Comparison of ENCODE assay signal across 8 mouse cellular contexts in genomic region chr17:88630554-88630948, GRCm38 (mm10). TPM values are rescaled to one million over a fixed set of nuclear protein-coding genes. Genes with fewer than 3 reads are reported as not detected.
A peak's percentile ranks its signal among the peaks of the same experiment; 100 is the strongest.
DNase-seq lines count a peak whose midpoint lies in the region; ATAC-seq and TF ChIP-seq lines count a peak whose summit lies in the region.

No protein-coding gene starts in this region.

- no peak overlapping the region for H3K4me3 ChIP-seq in heart, postnatal 0 days (ENCODE audit: low read depth, low read length)
- no peak overlapping the region for H3K4me3 ChIP-seq in limb, embryonic 12.5 days (replicated peaks)
- H3K4me3 ChIP-seq in stomach, embryonic 15.5 days (replicated peaks): no peak overlapping the region

- peak overlapping the region; percentile 88 for H3K27ac ChIP-seq in heart, postnatal 0 days (ENCODE audit: low read depth)
- peak overlapping the region; percentile 73; the same call in 1 of the 2 replicates for H3K27ac ChIP-seq in limb, embryonic 12.5 days
- H3K27ac ChIP-seq in stomach, embryonic 15.5 days: peak overlapping the region; percentile 92

- no peaks in the 10 kb centered on the region for H3K27me3 ChIP-seq in heart, postnatal 0 days (ENCODE audit: control insufficient read depth, insufficient read depth, low read length)
- no peaks in the 10 kb centered on the region for H3K27me3 ChIP-seq in limb, embryonic 12.5 days
- no peaks in the 10 kb centered on the region for H3K27me3 ChIP-seq in stomach, embryonic 15.5 days (replicated peaks)

- no peak for ATAC-seq in heart, postnatal 0 days (ENCODE audit: insufficient read depth, low read depth)
- ATAC-seq in limb, embryonic 12.5 days (ENCODE audit: insufficient number of reproducible peaks, insufficient read depth, low FRiP score, low TSS enrichment, low read depth): no peak
- ATAC-seq in stomach, embryonic 15.5 days (ENCODE audit: insufficient read depth, low FRiP score, low read depth): no peak

- peaks cover 51% of the 10 kb centered on the region for H3K4me1 ChIP-seq in heart, postnatal 0 days (ENCODE audit: control insufficient read depth, insufficient read depth)
- H3K4me1 ChIP-seq in limb, embryonic 12.5 days (replicated peaks): peaks cover 55% of the 10 kb centered on the region
- H3K4me1 ChIP-seq in stomach, embryonic 15.5 days: peaks cover 31% of the 10 kb centered on the region

- DNase-seq in adrenal gland, adult (ENCODE audit: inconsistent age in 2 of 2, low spot score in 1 of 2): peak; percentile 63 to 76
- no peak for DNase-seq in adrenal gland, adult 8-10 months
- DNase-seq in 3T3-L1 (ENCODE audit: low read depth, low spot score): peak; percentile 82
- peak; percentile 24 for DNase-seq in heart, postnatal 0 days (ENCODE audit: low spot score)
- DNase-seq in layer of hippocampus, adult 9-10 months (ENCODE audit: low spot score): no peak
- DNase-seq in natural killer cell, adult 2 months (ENCODE audit: low spot score in 2 of 2): no peak

- no peaks in the 10 kb centered on the region for H3K9me3 ChIP-seq in heart, postnatal 0 days (replicated peaks; ENCODE audit: control insufficient read depth, low read length)
- H3K9me3 ChIP-seq in limb, embryonic 12.5 days: no peaks in the 10 kb centered on the region
- no peaks in the 10 kb centered on the region for H3K9me3 ChIP-seq in stomach, embryonic 15.5 days

- no peak overlapping the region for H3K9ac ChIP-seq in heart, postnatal 0 days (replicated peaks; ENCODE audit: low read depth, low read length)
- no peak overlapping the region for H3K9ac ChIP-seq in limb, embryonic 12.5 days (replicated peaks)
- H3K9ac ChIP-seq in stomach, embryonic 15.5 days: no peak overlapping the region

- TF ChIP-seq EP300 in heart, postnatal 0 days (IDR thresholded peaks at IDR 0.05; ENCODE audit: low read depth): no peak

- H3K36me3 ChIP-seq in heart, postnatal 0 days (replicated peaks; ENCODE audit: control insufficient read depth, insufficient read depth, low read length): peaks cover 10% of the 10 kb centered on the region
- peaks cover 5% of the 10 kb centered on the region for H3K36me3 ChIP-seq in limb, embryonic 12.5 days
- H3K36me3 ChIP-seq in stomach, embryonic 15.5 days: 0 out of 2 replicates have a peak, but pooled peaks cover 4% of the 10 kb centered on the region

- peak overlapping the region; percentile 19; the same call in 1 of the 2 replicates for H3K4me2 ChIP-seq in heart, postnatal 0 days (ENCODE audit: low read depth, low read length)
- no peak overlapping the region for H3K4me2 ChIP-seq in limb, embryonic 12.5 days
- H3K4me2 ChIP-seq in stomach, embryonic 15.5 days: 0 out of 2 replicates have a peak overlapping the region, but pooled peaks have one; percentile 33

- 62% methylated on average over 3 of the region's 3 CpGs for WGBS in heart, postnatal 0 days
- WGBS in limb, embryonic 12.5 days: 92% methylated on average over 3 of the region's 3 CpGs
- WGBS in stomach, embryonic 15.5 days: 62% methylated on average over 3 of the region's 3 CpGs

- TF ChIP-seq CTCF in heart, postnatal 0 days (IDR thresholded peaks at IDR 0.05; ENCODE audit: low read depth): no peak

RNA-seq across cellular contexts. Expression of gene Ston1, which starts 33.1 kb away (rescaled TPM):
- total RNA-seq in adrenal gland, adult 8-10 months (2022): 10 to 100 TPM; 32.2 to 49.3 (median 41.6) TPM
- 4.2 and 9.0 TPM in 2 replicates for total RNA-seq in heart, postnatal 0 days (2014; rRNA removed; ENCODE audit: low replicate concordance)
- 3.9 and 4.1 TPM in 2 replicates for polyA plus RNA-seq in heart, postnatal 0 days (2015; fragmentation: Nextera tagmentation; extraction: Ambion mirVana)
- polyA plus RNA-seq in limb, embryonic 12.5 days (2016; fragmentation: Nextera tagmentation; extraction: Ambion mirVana): 4.8 and 6.1 TPM in 2 replicates
- polyA plus RNA-seq in stomach, embryonic 15.5 days (2015; fragmentation: Nextera tagmentation; extraction: Ambion mirVana): 5.1 and 5.9 TPM in 2 replicates

RNA-seq across cellular contexts. Expression of gene Gtf2a1l, which starts 37.9 kb away (rescaled TPM):
- not detected for total RNA-seq in adrenal gland, adult 8-10 months (2022)
- total RNA-seq in heart, postnatal 0 days (2014; rRNA removed; ENCODE audit: low replicate concordance): not detected in 2 replicates
- polyA plus RNA-seq in heart, postnatal 0 days (2015; fragmentation: Nextera tagmentation; extraction: Ambion mirVana): not detected in 2 replicates
- polyA plus RNA-seq in limb, embryonic 12.5 days (2016; fragmentation: Nextera tagmentation; extraction: Ambion mirVana): 0.49 TPM in 1 of 2 replicates, not detected in the other
- 0.18 and 0.44 TPM in 2 replicates for polyA plus RNA-seq in stomach, embryonic 15.5 days (2015; fragmentation: Nextera tagmentation; extraction: Ambion mirVana)

Comparison
In these comparisons a context has a peak if more than half of its experiments do, and no peak if none do; other contexts are left out.
1. DNase-seq: peak in adrenal gland, adult (2 of 2), 3T3-L1 (single experiment) and heart, postnatal 0 days (single experiment); none in adrenal gland, adult 8-10 months (single experiment), layer of hippocampus, adult 9-10 months (single experiment) and natural killer cell, adult 2 months (0 of 2).
2. Peak in every context shown above with its lines, with median percentiles within 50 percentile points of each other: H3K27ac ChIP-seq.